8 mouse cellular contexts compared by ENCODE assay signal in genomic region chr11:31872546-31873261, GRCm38 (mm10). TPM values are rescaled to one million over a fixed set of nuclear protein-coding genes. Genes with fewer than 3 reads are reported as not detected.
A peak's percentile ranks its signal among the peaks of the same experiment; 100 is the strongest.
DNase-seq lines count a peak whose midpoint lies in the region; ATAC-seq and TF ChIP-seq lines count a peak whose summit lies in the region.

No protein-coding gene starts in this region.

- TF ChIP-seq CTCF in heart, adult 2 months (IDR thresholded peaks at IDR 0.05), result no peak
- TF ChIP-seq CTCF in liver, adult 2 months (IDR thresholded peaks at IDR 0.05; ENCODE audit: low read depth, low read length), result no peak

- DNase-seq in retina, postnatal 1 day, result peak; percentile 12
- DNase-seq in retina, embryonic 14.5 days (ENCODE audit: low spot score), result no peak
- peak; percentile 52 to 58 for DNase-seq in cerebellum, postnatal 10 days
- peak; percentile 40 to 47 for DNase-seq in heart, adult 2 months
- DNase-seq in kidney, adult 9 months, result peak; percentile 41
- peak; percentile 55 for DNase-seq in liver, adult 2 months (ENCODE audit: extremely low read depth, low read depth, low spot score)
- peak; percentile 56 for DNase-seq in right cerebral cortex, adult 2 months (ENCODE audit: low spot score in 2 of 2)

- no peak for ATAC-seq in erythroid progenitor cell, adult 5-6 weeks (replicated peaks; ENCODE audit: low FRiP score, poor library complexity, severe bottlenecking)

- H3K9ac ChIP-seq in heart, adult 2 months (ENCODE audit: low read depth, low read length), result peak overlapping the region; percentile 86
- H3K9ac ChIP-seq in liver, adult 2 months (ENCODE audit: low read depth, low read length), result peak overlapping the region; percentile 78

- intact Hi-C loops in heart, adult 2 months (cut with DNase I), result loop anchor here (1.0 to 10.0 kb wide), 4 partner anchors 21 to 918 kb away; partner anchors contain the start of gene Erlec1

- WGBS in heart, adult 2 months, result 6% methylated on average over 15 of the region's 15 CpGs
- 6% methylated on average over 15 of the region's 15 CpGs for WGBS in liver, adult 2 months

- H3K4me1 ChIP-seq in heart, adult 2 months (ENCODE audit: control insufficient read depth, insufficient read depth, low read length), result peaks cover 2% of the 10 kb centered on the region; the same call in 1 of the 2 replicates
- H3K4me1 ChIP-seq in liver, adult 2 months (ENCODE audit: control insufficient read depth, insufficient read depth, low read length), result peaks cover 8% of the 10 kb centered on the region; the same call in 1 of the 2 replicates

- no peak for TF ChIP-seq EP300 in heart, adult 2 months (IDR thresholded peaks at IDR 0.05; ENCODE audit: insufficient read depth, low read depth, low read length)

- H3K36me3 ChIP-seq in heart, adult 2 months (ENCODE audit: control insufficient read depth, insufficient read depth, low read length), result peaks cover 20% of the 10 kb centered on the region
- H3K36me3 ChIP-seq in liver, adult 2 months (ENCODE audit: control insufficient read depth, insufficient read depth, low read length), result peaks cover 1% of the 10 kb centered on the region; the same call in 1 of the 2 replicates

- TF ChIP-seq POLR2A in heart, adult 2 months (IDR thresholded peaks at IDR 0.05; ENCODE audit: insufficient read depth, low read depth, low read length), result 0 out of 2 replicates have a peak, but pooled peaks have one; percentile 9
- 0 out of 2 replicates have a peak, but pooled peaks have one; percentile 15 for TF ChIP-seq POLR2A in liver, adult 2 months (IDR thresholded peaks at IDR 0.05; ENCODE audit: extremely low read depth, insufficient read depth, low read length)

- H3K79me2 ChIP-seq in heart, adult 2 months (replicated peaks; ENCODE audit: control insufficient read depth, insufficient read depth, low read length), result 0 out of 2 replicates have a peak, but pooled peaks cover 2% of the 10 kb centered on the region
- H3K79me2 ChIP-seq in liver, adult 2 months (ENCODE audit: control insufficient read depth, insufficient read depth, low read length), result peaks cover 12% of the 10 kb centered on the region; the same call in 1 of the 2 replicates

- H3K27ac ChIP-seq in heart, adult 2 months, result peak overlapping the region; percentile 95
- peak overlapping the region; percentile 81 for H3K27ac ChIP-seq in liver, adult 2 months (replicated peaks; ENCODE audit: insufficient read depth, low read depth, low read length)

- H3K27me3 ChIP-seq in heart, adult 2 months (ENCODE audit: control insufficient read depth, insufficient read depth, low read length), result no peaks in the 10 kb centered on the region
- H3K27me3 ChIP-seq in liver, adult 2 months (ENCODE audit: control insufficient read depth, insufficient read depth, low read length), result no peaks in the 10 kb centered on the region

- H3K4me3 ChIP-seq in heart, adult 2 months, result peak overlapping the region; percentile 90
- H3K4me3 ChIP-seq in liver, adult 2 months (ENCODE audit: insufficient read depth, low read depth, low read length), result peak overlapping the region; percentile 64

RNA-seq across cellular contexts. Expression of gene Cpeb4, which starts 0.7 kb away (rescaled TPM):
- 10 to 100 TPM; 83.4 to 97.3 TPM for total RNA-seq in heart, adult 2 months (2021)
- polyA plus RNA-seq in heart, adult 2 months (2012; rRNA removed), result 15.3 and 29.5 TPM in 2 replicates
- total RNA-seq in liver, adult 2 months (2014; rRNA removed), result 30.6 and 37.0 TPM in 2 replicates
- polyA plus RNA-seq in liver, adult 2 months (2012; rRNA removed), result 9.0 and 10.3 TPM in 2 replicates
- total RNA-seq in erythroid progenitor cell, adult 5-6 weeks (2015; ENCODE audit: low replicate concordance), result 413 and 439 TPM in 2 replicates
- 229 and 303 TPM in 2 replicates for total RNA-seq in erythroid progenitor cell, adult 5-6 weeks (2017; ENCODE audit: low replicate concordance)
